Mouse (Mus musculus) limb, embryonic 14.5 days (tissue): ENCODE data around the gene Dars. TPM values are rescaled to one million over a fixed set of nuclear protein-coding genes. Genes with fewer than 3 reads are reported as not detected.

Experiments used
- ATAC-seq: fragments of 200-750 bp; cut with Nextera tagmentation; 2 replicates; pipeline ENCODE4 v1.8.0; 2017; ENCODE audit warnings: low read depth, moderate number of reproducible peaks, moderate TSS enrichment; ENCODE audit not compliant: low FRiP score
- DNase-seq: peaks from one replicate; pipeline ENCODE4 v3.0.0-alpha.2; 2015; ENCODE audit warnings: low spot score
- H3K27ac ChIP-seq: fragments of 300-500 bp; sonication (generic); replicated peaks from 2 replicates; pipeline ENCODE4 v1.5.1; 2014; ENCODE audit warnings: low read depth, mild to moderate bottlenecking, low read length, moderate library complexity, mixed read lengths
- H3K27me3 ChIP-seq: fragments of 300-500 bp; sonication (generic); 2 replicates; pipeline ENCODE4 v1.6.1; 2014; ENCODE audit warnings: low read length, mixed read lengths; ENCODE audit not compliant: control insufficient read depth, insufficient read depth
- H3K36me3 ChIP-seq: fragments of 300-500 bp; sonication (generic); 2 replicates; pipeline ENCODE4 v1.6.1; 2014; ENCODE audit warnings: mild to moderate bottlenecking, low read length, moderate library complexity, mixed read lengths; ENCODE audit not compliant: control insufficient read depth, insufficient read depth
- H3K4me1 ChIP-seq: fragments of 300-500 bp; sonication (generic); 2 replicates; pipeline ENCODE4 v1.6.1; 2014; ENCODE audit warnings: antibody characterized with exemption, low read length, mixed read lengths; ENCODE audit not compliant: control insufficient read depth, insufficient read depth
- H3K4me2 ChIP-seq: fragments of 300-500 bp; sonication (generic); replicated peaks from 2 replicates; pipeline ENCODE4 v1.6.1; 2014; ENCODE audit warnings: low read depth, mild to moderate bottlenecking, low read length, moderate library complexity; ENCODE audit not compliant: severe bottlenecking
- H3K4me3 ChIP-seq: fragments of 300-500 bp; sonication (generic); replicated peaks from 2 replicates; pipeline ENCODE4 v1.5.1; 2014; ENCODE audit warnings: low read length
- H3K9ac ChIP-seq: fragments of 300-500 bp; sonication (generic); 2 replicates; pipeline ENCODE4 v1.6.1; 2014; ENCODE audit warnings: mild to moderate bottlenecking, low read depth, low read length, moderate library complexity; ENCODE audit not compliant: severe bottlenecking
- H3K9me3 ChIP-seq: fragments of 300-500 bp; sonication (generic); 2 replicates; pipeline ENCODE4 v1.6.1; 2016; ENCODE audit warnings: low read length; ENCODE audit not compliant: control insufficient read depth
- POLR2A ChIP-seq: fragments of 200-500 bp; IDR thresholded peaks from 2 replicates; pipeline ENCODE4 v1.8.0; 2012; ENCODE audit warnings: inconsistent platforms, mild to moderate bottlenecking, moderate library complexity, borderline replicate concordance; ENCODE audit not compliant: insufficient read depth, insufficient read length; ENCODE audit errors: extremely low read depth
- WGBS: fragments of 180-500 bp; shearing (Covaris S2); extraction: QIAGEN DNeasy Blood & Tissue Kit; methylation state at CpG from one replicate; pipeline ENCODE4 v1.1.7; 2014; 5-methylcytosine and 5-hydroxymethylcytosine counted together
- polyA plus RNA-seq, 2 experiments: library from polyadenylated mRNA; depleted of rRNA in 1 of 2; stranded (reverse) in 1 of 2; unstranded in 1 of 2; fragments of >200 nt; fragmentation: Nextera tagmentation in 1 of 2; extraction: Ambion mirVana in 1 of 2; gene quantifications; 2 replicates each; pipeline versions ENCODE4 v1.2.1 to v1.2.3; 2012 to 2014

Dars gene
- polyA plus RNA-seq, 2 experiments, result 57.0 to 88.7 TPM

DNA sequence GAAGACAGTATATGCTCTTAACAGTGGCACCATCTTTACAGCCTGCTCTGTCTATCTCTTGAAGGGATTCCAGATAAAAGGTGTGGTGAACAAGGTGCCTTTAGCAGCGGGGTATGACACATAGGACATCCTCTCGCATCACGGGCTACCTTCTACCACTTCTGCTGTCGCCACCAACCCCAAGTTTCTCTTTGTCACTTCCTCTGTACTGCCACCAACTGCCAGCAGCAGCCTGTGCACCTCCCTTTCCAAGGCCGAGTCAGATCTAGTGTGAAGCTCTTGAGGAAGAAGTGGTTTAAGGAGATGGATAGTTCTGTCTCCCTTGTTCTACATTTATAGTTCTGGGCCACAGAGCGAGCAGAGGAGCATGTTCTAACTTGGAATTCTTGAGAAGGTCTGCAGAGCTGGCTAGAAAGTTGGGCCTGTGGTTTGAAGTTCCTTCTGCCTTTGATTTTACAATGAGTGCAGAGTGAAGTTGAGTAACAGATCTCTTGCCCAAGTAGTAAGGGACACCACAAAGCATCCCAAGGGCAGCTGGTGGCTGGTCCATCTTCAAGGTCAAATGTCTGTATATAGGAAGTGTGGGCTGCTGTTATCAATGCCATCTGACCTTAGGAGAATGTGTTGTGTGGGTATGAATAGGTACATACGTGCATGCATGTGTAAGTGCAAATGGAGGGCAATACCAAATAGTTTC is 30.2 kb upstream of the Dars start:
- Histone ChIP-seq H3K36me3 (no peaks in the 10 kb centered on the region), H3K9me3 (no peaks in the 10 kb centered on the region), H3K4me2 (no peak overlapping the region), H3K27me3 (no peaks in the 10 kb centered on the region), H3K27ac (no peak overlapping the region), H3K4me1 (no peaks in the 10 kb centered on the region), H3K4me3 (no peak overlapping the region), H3K9ac (no peak overlapping the region)
- DNase-seq, result no peak
- TF ChIP-seq POLR2A, result no peak
- no peak for ATAC-seq
- WGBS, result 81% methylated on average over 7 of the region's 7 CpGs

DNA sequence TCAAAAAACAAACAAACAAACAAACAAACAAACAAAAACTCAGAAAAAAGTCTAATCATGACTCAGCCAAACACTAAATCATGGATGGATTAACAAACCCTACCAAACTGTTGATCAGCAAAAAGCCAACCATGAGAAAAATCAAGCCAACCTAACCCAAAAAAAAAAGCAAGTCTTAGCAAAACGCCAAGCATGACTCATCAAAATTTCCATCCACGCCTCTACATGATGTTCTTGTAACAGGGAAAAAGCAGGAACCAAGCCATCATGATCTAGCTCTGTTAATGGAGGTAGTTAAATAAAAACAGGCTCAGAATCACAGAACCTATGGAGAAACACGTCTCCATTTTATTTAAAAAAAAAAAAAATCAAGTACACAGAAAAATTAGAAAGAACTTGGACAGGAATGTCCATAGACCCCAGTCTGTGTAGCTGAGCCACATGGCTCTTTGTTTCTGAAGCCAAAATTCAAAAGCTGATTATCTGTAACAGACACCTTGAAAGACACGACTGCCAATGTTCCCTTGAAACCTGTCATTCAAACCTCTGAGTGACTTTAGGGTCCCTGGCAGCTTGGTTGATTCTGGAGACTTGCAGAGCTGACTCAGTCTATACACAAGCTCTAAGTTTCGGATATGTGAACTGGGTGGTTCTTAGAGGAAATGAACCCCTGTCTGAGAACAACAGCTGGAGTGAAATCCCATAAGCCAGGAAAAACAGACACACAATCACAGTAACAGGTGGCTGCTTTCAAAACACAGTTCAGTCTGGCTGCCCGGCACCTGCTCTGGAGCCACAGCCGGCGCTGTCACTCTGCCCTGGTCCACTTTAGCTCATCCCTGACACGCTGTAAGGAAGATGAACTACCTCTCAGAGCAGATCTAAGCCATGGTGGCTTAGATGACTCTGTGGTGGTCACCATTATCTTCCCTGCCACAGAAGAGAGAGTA is 27.0 kb upstream of the Dars start:
- TF ChIP-seq POLR2A, result no peak
- no peak overlapping the region for H3K4me3 ChIP-seq
- ATAC-seq, result peak; percentile 90

DNA sequence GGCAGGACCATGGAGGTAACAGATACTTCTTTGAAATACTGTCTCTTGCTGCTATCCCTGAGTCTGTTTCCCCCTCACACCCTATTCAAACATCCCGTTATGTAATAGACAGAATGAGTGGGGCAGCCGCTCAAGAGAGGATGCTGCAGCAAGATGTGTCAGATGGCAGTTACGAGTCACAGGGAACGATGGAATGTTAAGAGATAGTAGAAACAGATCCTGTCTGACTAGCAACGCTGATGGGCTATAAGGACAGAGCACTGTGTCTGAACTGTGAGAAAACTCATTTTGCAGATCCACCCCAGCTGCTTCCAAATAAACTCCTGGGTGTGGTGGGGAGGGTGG is 23.9 kb upstream of the Dars start:
- Histone ChIP-seq H3K9me3 (no peaks in the 10 kb centered on the region), H3K4me2 (no peak overlapping the region), H3K9ac (no peak overlapping the region), H3K27me3 (no peaks in the 10 kb centered on the region), H3K27ac (no peak overlapping the region), H3K4me1 (no peaks in the 10 kb centered on the region), H3K36me3 (no peaks in the 10 kb centered on the region), H3K4me3 (no peak overlapping the region)
- TF ChIP-seq POLR2A, result no peak
- WGBS, result 41% methylated on average over 5 of the region's 5 CpGs
- DNase-seq (no peak), ATAC-seq (no peak)

More for the DNA sequence above, 27.0 kb upstream of the Dars start:
- no peaks in the 10 kb centered on the region for H3K27me3 ChIP-seq
- no peak overlapping the region for H3K4me2 ChIP-seq
- H3K4me1 ChIP-seq, result no peaks in the 10 kb centered on the region
- no peaks in the 10 kb centered on the region for H3K9me3 ChIP-seq
- 60% methylated on average over 9 of the region's 9 CpGs for WGBS
- peak; percentile 69 for DNase-seq
- H3K27ac ChIP-seq, result no peak overlapping the region
- H3K9ac ChIP-seq, result no peak overlapping the region
- H3K36me3 ChIP-seq, result no peaks in the 10 kb centered on the region

GRCm38 (mm10) chr1:128440386-128441128 is 23.4 kb upstream of the Dars start:
- ATAC-seq (no peak), DNase-seq (no peak)
- no peak overlapping the region for H3K4me2 ChIP-seq
- WGBS, result 59% methylated on average over 16 of the region's 16 CpGs
- no peaks in the 10 kb centered on the region for H3K27me3 ChIP-seq
- H3K9ac ChIP-seq, result no peak overlapping the region
- no peak overlapping the region for H3K27ac ChIP-seq
- no peaks in the 10 kb centered on the region for H3K9me3 ChIP-seq
- no peak for TF ChIP-seq POLR2A
- H3K4me3 ChIP-seq, result no peak overlapping the region
- no peaks in the 10 kb centered on the region for H3K4me1 ChIP-seq
- no peaks in the 10 kb centered on the region for H3K36me3 ChIP-seq

- ATAC-seq (no peak), DNase-seq (no peak)
- no peak overlapping the region for H3K27ac ChIP-seq
- TF ChIP-seq POLR2A, result no peak
- H3K36me3 ChIP-seq, result no peaks in the 10 kb centered on the region
- H3K9me3 ChIP-seq, result no peaks in the 10 kb centered on the region
- no peaks in the 10 kb centered on the region for H3K27me3 ChIP-seq
- H3K4me3 ChIP-seq, result no peak overlapping the region
- no peaks in the 10 kb centered on the region for H3K4me1 ChIP-seq
- no peak overlapping the region for H3K9ac ChIP-seq
- no peak overlapping the region for H3K4me2 ChIP-seq
- WGBS, result 71% methylated on average over 4 of the region's 4 CpGs
These were observed 22.4 kb upstream of the Dars start for GRCm38 (mm10) chr1:128439618-128440017.
